8 mouse cellular contexts compared by ENCODE assay signal in genomic region chr19:23960275-23960674, GRCm38 (mm10).
DNase-seq lines count a peak whose midpoint lies in the region; ATAC-seq and TF ChIP-seq lines count a peak whose summit lies in the region.

No protein-coding gene starts in this region.

- H3K27ac ChIP-seq in heart, embryonic 13.5 days (replicated peaks) = peak overlapping the region; percentile 25; the same call in 1 of the 2 replicates
- H3K27ac ChIP-seq in kidney, postnatal 0 days = peak overlapping the region; percentile 42; the same call in 1 of the 2 replicates

- H3K4me3 ChIP-seq in heart, embryonic 13.5 days = no peak overlapping the region
- no peak overlapping the region for H3K4me3 ChIP-seq in kidney, postnatal 0 days (replicated peaks; ENCODE audit: low read depth, low read length)

- no peaks in the 10 kb centered on the region for H3K27me3 ChIP-seq in heart, embryonic 13.5 days (replicated peaks)
- no peaks in the 10 kb centered on the region for H3K27me3 ChIP-seq in kidney, postnatal 0 days (ENCODE audit: insufficient read depth, low read length)

- no peaks in the 10 kb centered on the region for H3K9me3 ChIP-seq in heart, embryonic 13.5 days
- no peaks in the 10 kb centered on the region for H3K9me3 ChIP-seq in kidney, postnatal 0 days (replicated peaks; ENCODE audit: low read length)

- no peaks in the 10 kb centered on the region for H3K36me3 ChIP-seq in heart, embryonic 13.5 days
- no peaks in the 10 kb centered on the region for H3K36me3 ChIP-seq in kidney, postnatal 0 days (ENCODE audit: insufficient read depth, low read length)

- ATAC-seq in heart, embryonic 13.5 days (ENCODE audit: extremely low read depth, insufficient number of reproducible peaks, low FRiP score, low TSS enrichment) = no peak
- ATAC-seq in kidney, postnatal 0 days (replicated peaks; ENCODE audit: low FRiP score, low read depth) = peak; percentile 23; the same call in 1 of the 2 replicates

- intact Hi-C loops in gastrocnemius, postnatal 36 days (cut with DNase I) = loop anchor here (1.0 to 2.0 kb wide), 2 partner anchors 59 to 98 kb away; no protein-coding TSS in a partner anchor

- no peak overlapping the region for H3K9ac ChIP-seq in heart, embryonic 13.5 days
- H3K9ac ChIP-seq in kidney, postnatal 0 days (ENCODE audit: low read depth, low read length) = no peak overlapping the region

- TF ChIP-seq CTCF in kidney, postnatal 0 days (IDR thresholded peaks at IDR 0.05; ENCODE audit: low read depth) = no peak

- H3K4me2 ChIP-seq in heart, embryonic 13.5 days = no peak overlapping the region
- H3K4me2 ChIP-seq in kidney, postnatal 0 days (ENCODE audit: low read length) = no peak overlapping the region; the same call in 1 of the 2 replicates

- WGBS in heart, embryonic 13.5 days = 43% methylated on average over 3 of the region's 3 CpGs
- 16% methylated on average over 3 of the region's 3 CpGs for WGBS in kidney, postnatal 0 days

- DNase-seq in gastrocnemius, postnatal 10 days = peak; percentile 40
- no peak for DNase-seq in gastrocnemius, postnatal 36 days
- DNase-seq in NIH3T3 (ENCODE audit: low read depth) = peak; percentile 11
- DNase-seq in kidney, postnatal 0 days (ENCODE audit: low spot score) = peak; percentile 82
- DNase-seq in yolk sac, embryonic 10.5 days (ENCODE audit: low spot score) = no peak
- no peak for DNase-seq in urinary bladder, postnatal 10 days (ENCODE audit: low spot score)
- DNase-seq in thymus, postnatal 14 days = no peak

- H3K4me1 ChIP-seq in heart, embryonic 13.5 days = peaks cover 58% of the 10 kb centered on the region
- H3K4me1 ChIP-seq in kidney, postnatal 0 days (replicated peaks; ENCODE audit: insufficient read depth, low read length) = peaks cover 13% of the 10 kb centered on the region; the same call in 1 of the 2 replicates

Comparison
In these comparisons a context has a peak if more than half of its experiments do, and no peak if none do; other contexts are left out.
1. DNase-seq: peak in gastrocnemius, postnatal 10 days (single experiment), NIH3T3 (single experiment) and kidney, postnatal 0 days (single experiment); none in gastrocnemius, postnatal 36 days (0 of 2), yolk sac, embryonic 10.5 days (single experiment), urinary bladder, postnatal 10 days (single experiment) and thymus, postnatal 14 days (single experiment).